Mouse (Mus musculus): ENCODE data around the gene Zfhx3.

Zfhx3 gene

GRCm38 (mm10) chr8:108454561-108455311, 512.3 kb downstream of the Zfhx3 start:
- no peak for DNase-seq (ENCODE audit: low spot score in 2 of 2)

- DNase-seq (ENCODE audit: low spot score in 2 of 2), result no peak
These were observed 524.2 kb downstream of the Zfhx3 start for GRCm38 (mm10) chr8:108466653-108467052.

GRCm38 (mm10) chr8:108467172-108468035, 525.0 kb downstream of the Zfhx3 start:
- no peak for DNase-seq (ENCODE audit: low spot score in 2 of 2)

- no peak for DNase-seq (ENCODE audit: low spot score in 2 of 2)
These were observed 527.8 kb downstream of the Zfhx3 start for GRCm38 (mm10) chr8:108470269-108470668.

- DNase-seq (ENCODE audit: low spot score in 2 of 2), result no peak
These were observed 532.1 kb downstream of the Zfhx3 start for GRCm38 (mm10) chr8:108474556-108474955.

- DNase-seq (ENCODE audit: low spot score in 2 of 2), result no peak
These were observed 535.7 kb downstream of the Zfhx3 start for GRCm38 (mm10) chr8:108478131-108478530.

- DNase-seq (ENCODE audit: low spot score in 2 of 2), result no peak
These were observed 537.7 kb downstream of the Zfhx3 start for GRCm38 (mm10) chr8:108480141-108480540.

- DNase-seq (ENCODE audit: low spot score in 2 of 2), result no peak
These were observed 538.8 kb downstream of the Zfhx3 start for GRCm38 (mm10) chr8:108481167-108481815.

- DNase-seq (ENCODE audit: low spot score in 2 of 2), result no peak
These were observed 553.7 kb downstream of the Zfhx3 start for GRCm38 (mm10) chr8:108496101-108496500.

GRCm38 (mm10) chr8:108506779-108507178, 564.3 kb downstream of the Zfhx3 start:
- DNase-seq (ENCODE audit: low spot score in 2 of 2), result no peak

- no peak for DNase-seq (ENCODE audit: low spot score in 2 of 2)
These were observed 565.3 kb downstream of the Zfhx3 start for GRCm38 (mm10) chr8:108507769-108508168.

- DNase-seq (ENCODE audit: low spot score in 2 of 2), result no peak
These were observed 568.3 kb downstream of the Zfhx3 start for GRCm38 (mm10) chr8:108510641-108511325.

GRCm38 (mm10) chr8:108518116-108518515, 575.7 kb downstream of the Zfhx3 start:
- no peak for DNase-seq (ENCODE audit: low spot score in 2 of 2)

- no peak for DNase-seq (ENCODE audit: low spot score in 2 of 2)
These were observed 579.6 kb downstream of the Zfhx3 start for GRCm38 (mm10) chr8:108522050-108522449.

- DNase-seq (ENCODE audit: low spot score in 2 of 2), result no peak
These were observed 587.0 kb downstream of the Zfhx3 start for GRCm38 (mm10) chr8:108529421-108529820.

GRCm38 (mm10) chr8:108535121-108535876, 592.9 kb downstream of the Zfhx3 start:
- DNase-seq (ENCODE audit: low spot score in 2 of 2), result no peak

- no peak for DNase-seq (ENCODE audit: low spot score in 2 of 2)
These were observed 593.7 kb downstream of the Zfhx3 start for GRCm38 (mm10) chr8:108536186-108536585.

GRCm38 (mm10) chr8:108536911-108537351, 594.5 kb downstream of the Zfhx3 start:
- DNase-seq (ENCODE audit: low spot score in 2 of 2), result no peak

- no peak for DNase-seq (ENCODE audit: low spot score in 2 of 2)
These were observed 595.5 kb downstream of the Zfhx3 start for GRCm38 (mm10) chr8:108537686-108538551.

All from urinary bladder, adult 18-20 months (tissue).